Mouse (Mus musculus): Measurements from ENCODE around the gene Pla2g4b.

Pla2g4b gene

GRCm38 (mm10) chr2:120060190-120060589 is 27.0 kb downstream of the Pla2g4b start:
- no peak for DNase-seq (ENCODE audit: low read depth, low spot score)

- no peak for DNase-seq (ENCODE audit: low read depth, low spot score)
Observed at GRCm38 (mm10) chr2:120060651-120061050, 27.4 kb downstream of the Pla2g4b start.

GRCm38 (mm10) chr2:120062248-120062647 is 29.0 kb downstream of the Pla2g4b start:
- no peak for DNase-seq (ENCODE audit: low read depth, low spot score)

- no peak for DNase-seq (ENCODE audit: low read depth, low spot score)
Observed at GRCm38 (mm10) chr2:120064639-120065038, 31.4 kb downstream of the Pla2g4b start.

- no peak for DNase-seq (ENCODE audit: low read depth, low spot score)
Observed at GRCm38 (mm10) chr2:120065243-120065642, 32.0 kb downstream of the Pla2g4b start.

- no peak for DNase-seq (ENCODE audit: low read depth, low spot score)
Observed at GRCm38 (mm10) chr2:120066224-120066623, 33.0 kb downstream of the Pla2g4b start.

GRCm38 (mm10) chr2:120068555-120069465 is 35.6 kb downstream of the Pla2g4b start:
- DNase-seq (ENCODE audit: low read depth, low spot score): peak; percentile 39

GRCm38 (mm10) chr2:120069466-120069990 is 36.3 kb downstream of the Pla2g4b start:
- DNase-seq (ENCODE audit: low read depth, low spot score): no peak

GRCm38 (mm10) chr2:120074096-120074495 is 40.9 kb downstream of the Pla2g4b start:
- DNase-seq (ENCODE audit: low read depth, low spot score): no peak

GRCm38 (mm10) chr2:120076076-120076705 is 43.0 kb downstream of the Pla2g4b start:
- no peak for DNase-seq (ENCODE audit: low read depth, low spot score)

- no peak for DNase-seq (ENCODE audit: low read depth, low spot score)
Observed at GRCm38 (mm10) chr2:120082416-120082815, 49.2 kb downstream of the Pla2g4b start.

GRCm38 (mm10) chr2:120084593-120085361 is 51.6 kb downstream of the Pla2g4b start:
- peak; percentile 77 for DNase-seq (ENCODE audit: low read depth, low spot score)

- DNase-seq (ENCODE audit: low read depth, low spot score): no peak
Observed at GRCm38 (mm10) chr2:120086038-120086437, 52.8 kb downstream of the Pla2g4b start.

- DNase-seq (ENCODE audit: low read depth, low spot score): no peak
Observed at GRCm38 (mm10) chr2:120087391-120087790, 54.2 kb downstream of the Pla2g4b start.

GRCm38 (mm10) chr2:120087897-120088296 is 54.7 kb downstream of the Pla2g4b start:
- DNase-seq (ENCODE audit: low read depth, low spot score): no peak

GRCm38 (mm10) chr2:120090979-120091378 is 57.8 kb downstream of the Pla2g4b start:
- no peak for DNase-seq (ENCODE audit: low read depth, low spot score)
